Mouse (Mus musculus) right cerebral cortex, postnatal 4 days (tissue): ENCODE data around the gene Tbx1.

Experiments used
- DNase-seq: peaks from one replicate; pipeline ENCODE4 v3.0.0-alpha.2; 2022

The Tbx1 gene

GRCm38 (mm10) chr16:18589804-18590790, at the start of gene Tbx1:
Tbx1 (minus strand) TSS chr16:18590671.
- DNase-seq = no peak

GRCm38 (mm10) chr16:18639382-18639929, 49.0 kb upstream of the Tbx1 start:
- no peak for DNase-seq

GRCm38 (mm10) chr16:18638396-18638795, 47.9 kb upstream of the Tbx1 start:
- no peak for DNase-seq

DNA sequence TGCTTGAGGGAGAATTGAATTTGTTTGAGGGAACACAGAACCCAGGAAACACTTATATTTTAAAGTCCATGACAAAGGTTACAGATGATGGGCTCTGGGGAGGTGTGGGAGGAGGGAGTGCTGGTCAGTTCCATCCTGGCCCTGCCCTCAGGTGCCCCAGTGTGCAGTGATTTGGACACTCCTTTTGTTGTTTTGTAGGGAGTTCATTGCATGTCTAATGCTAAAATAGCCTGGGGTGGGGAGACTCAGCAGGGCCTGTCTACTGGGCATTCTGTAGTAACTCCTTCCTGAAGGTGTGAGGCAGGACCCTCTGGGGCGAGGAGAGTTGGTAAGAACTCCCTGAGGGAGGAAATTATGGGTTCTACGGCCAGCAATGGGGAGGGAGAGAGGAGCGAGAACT, 46.3 kb upstream of the Tbx1 start:
- DNase-seq = no peak

DNA sequence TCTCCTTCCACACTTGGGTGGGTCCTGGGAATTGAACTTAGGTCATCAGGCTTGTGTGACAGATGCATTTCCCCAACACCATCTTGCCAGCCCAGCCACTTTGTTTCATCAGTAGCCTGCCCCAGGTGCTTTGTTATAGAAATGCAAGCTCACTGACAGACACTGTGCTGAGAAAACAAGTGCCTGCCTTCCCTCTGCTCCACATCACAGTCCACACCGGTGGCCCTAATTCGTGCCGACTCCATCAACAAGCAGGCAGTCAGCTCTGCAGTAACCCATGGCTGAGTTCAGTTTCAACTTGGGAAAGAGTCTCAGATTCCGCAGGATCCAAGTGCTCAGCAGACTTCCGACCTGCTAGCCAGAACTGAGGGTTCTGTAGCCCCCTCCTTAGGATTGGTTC, 45.9 kb upstream of the Tbx1 start:
- DNase-seq = no peak

DNA sequence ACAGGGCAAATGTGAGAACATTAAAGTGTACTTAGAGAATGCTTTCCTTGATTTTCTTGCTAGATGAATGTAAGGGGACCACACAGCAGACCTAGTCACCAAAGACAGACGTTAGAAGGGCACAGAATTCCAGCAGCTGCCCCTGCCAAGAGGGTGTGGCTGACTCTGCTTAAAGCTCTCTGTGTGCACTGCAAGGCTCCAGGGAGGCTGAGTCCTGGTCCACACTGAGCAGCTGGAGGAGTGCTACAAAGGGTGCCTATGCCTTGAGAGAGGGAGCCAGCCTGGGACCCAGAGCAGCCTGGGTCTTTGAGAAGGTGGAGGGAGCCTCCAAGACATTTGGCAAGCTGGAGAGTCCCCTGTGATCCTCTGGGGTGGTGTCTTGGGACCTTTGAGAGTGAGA, 42.9 kb upstream of the Tbx1 start:
- no peak for DNase-seq

DNA sequence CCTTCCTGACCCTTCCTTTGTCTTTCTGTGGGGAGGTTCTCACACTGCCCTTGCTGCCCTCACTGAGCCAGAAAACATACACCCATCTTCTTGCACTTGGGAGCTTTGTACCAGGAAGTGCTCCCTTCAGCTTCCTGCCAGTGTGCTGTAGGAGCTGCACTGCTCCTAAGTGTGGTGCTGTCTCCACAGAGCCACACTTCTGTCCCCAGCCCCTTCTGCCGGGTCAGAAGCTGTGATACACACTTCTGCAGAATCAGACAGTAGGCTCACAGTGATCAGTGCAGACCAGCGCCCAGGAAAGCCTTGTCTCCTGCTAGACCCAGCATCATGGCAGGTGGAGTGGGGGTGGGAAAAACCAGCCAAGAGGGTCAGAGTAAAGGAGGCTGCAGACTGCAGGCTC, 42.3 kb upstream of the Tbx1 start:
- no peak for DNase-seq

GRCm38 (mm10) chr16:18632059-18632458, 41.6 kb upstream of the Tbx1 start:
- peak; percentile 35 for DNase-seq

- no peak for DNase-seq
These were observed 40.7 kb upstream of the Tbx1 start for GRCm38 (mm10) chr16:18631141-18631540.

DNA sequence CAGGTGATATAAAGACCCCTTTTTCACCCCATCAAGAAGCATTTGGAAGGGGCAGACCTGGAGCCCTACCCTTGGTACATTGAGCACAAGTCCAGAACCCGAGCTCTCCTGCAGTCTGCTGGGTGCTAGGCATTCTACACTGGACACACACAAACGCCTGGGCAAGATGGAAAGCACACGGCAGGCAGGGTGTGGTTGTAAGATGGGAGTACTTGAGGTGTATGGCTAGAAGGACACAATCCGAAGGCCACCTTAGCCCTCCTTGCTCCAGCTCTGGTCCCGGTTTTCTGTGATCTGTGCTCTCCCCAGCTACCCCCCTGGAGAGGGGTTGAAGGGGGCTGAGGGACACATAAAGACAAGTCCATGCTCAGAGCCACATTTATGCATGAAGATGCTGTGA, 39.8 kb upstream of the Tbx1 start:
- no peak for DNase-seq

- peak; percentile 83 for DNase-seq
These were observed 39.1 kb upstream of the Tbx1 start, which contains the start of gene Sept5 for GRCm38 (mm10) chr16:18629390-18630231. Sept5 (minus strand) TSS chr16:18629954.

DNA sequence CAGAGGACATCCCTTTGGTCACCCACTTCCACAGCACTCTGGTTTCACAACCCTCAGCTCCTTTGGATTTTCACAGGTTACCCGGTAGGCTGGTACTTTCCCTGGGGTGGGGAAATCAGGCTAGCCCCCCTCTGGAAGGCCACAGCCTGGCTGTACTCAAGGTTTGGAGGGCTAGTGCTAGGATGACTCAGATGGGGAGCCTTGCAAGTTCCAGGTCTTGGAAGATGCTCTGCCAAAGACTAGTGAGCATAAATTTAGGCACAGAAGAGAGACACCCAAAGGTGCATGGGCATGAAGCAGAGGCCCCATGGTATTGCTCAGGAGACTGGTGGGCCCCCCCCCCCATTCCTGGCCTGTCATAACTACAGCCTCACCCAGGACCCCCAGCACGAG, 38.5 kb upstream of the Tbx1 start:
- DNase-seq = no peak

GRCm38 (mm10) chr16:18628206-18628947, 37.9 kb upstream of the Tbx1 start:
- no peak for DNase-seq

- DNase-seq = no peak
These were observed 36.7 kb upstream of the Tbx1 start for GRCm38 (mm10) chr16:18627163-18627562.

- peak; percentile 75 for DNase-seq
These were observed 36.0 kb upstream of the Tbx1 start, which contains the start of gene Gm49601 for GRCm38 (mm10) chr16:18626376-18626878. Gm49601 (minus strand) TSS chr16:18626427.

- peak; percentile 46 for DNase-seq
These were observed 35.4 kb upstream of the Tbx1 start for GRCm38 (mm10) chr16:18625791-18626311.

GRCm38 (mm10) chr16:18625097-18625496, 34.6 kb upstream of the Tbx1 start:
- no peak for DNase-seq

- DNase-seq = no peak
These were observed 34.2 kb upstream of the Tbx1 start for GRCm38 (mm10) chr16:18624641-18625040.

- DNase-seq = no peak
These were observed 33.5 kb upstream of the Tbx1 start for GRCm38 (mm10) chr16:18623751-18624540.

DNA sequence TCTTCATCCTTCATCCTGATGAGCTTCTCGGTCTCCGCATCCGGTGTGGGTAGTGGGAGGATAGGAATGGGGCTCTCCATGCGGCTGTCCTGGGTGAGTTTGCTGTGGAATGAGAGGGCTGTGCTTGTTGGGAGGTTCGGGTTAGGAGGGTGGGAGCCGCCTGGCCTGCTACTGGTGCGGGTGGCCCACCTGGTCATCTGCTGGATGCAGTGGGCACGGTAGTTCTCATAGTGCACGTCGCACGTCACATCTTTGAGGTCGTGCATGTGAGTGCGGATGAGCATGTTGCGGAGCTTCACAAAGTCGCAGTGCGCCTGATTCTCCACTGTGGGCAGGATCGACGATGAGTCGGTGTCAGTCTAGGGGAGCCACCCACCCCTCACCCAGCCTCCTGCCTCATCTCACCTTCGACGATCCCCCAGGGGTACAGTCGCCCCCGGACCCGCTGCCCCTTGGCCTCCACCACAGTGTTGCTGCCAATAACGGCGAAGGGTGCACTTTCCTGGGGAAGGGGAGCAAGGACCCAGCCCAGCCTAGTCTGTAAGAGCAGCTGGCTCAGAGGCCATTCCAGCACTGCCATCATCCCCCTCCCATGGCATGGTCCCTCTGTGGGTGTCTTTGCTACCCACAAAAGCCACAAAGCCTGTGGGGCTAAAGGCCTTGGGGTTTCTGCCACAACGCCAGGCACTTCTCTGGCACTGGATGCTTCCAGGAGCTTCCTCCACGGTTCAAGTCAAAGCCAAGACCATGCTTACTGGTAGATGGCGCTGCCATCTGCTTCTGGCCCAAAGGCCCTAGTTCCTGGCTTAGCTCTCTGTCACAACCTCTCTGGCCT, 32.7 kb upstream of the Tbx1 start:
- DNase-seq = no peak
